Mouse (Mus musculus): ENCODE results near the gene Tfrc.

The Tfrc gene

GRCm38 (mm10) chr16:32646014-32646413 is 37.3 kb downstream of the Tfrc start:
- DNase-seq (ENCODE audit: low read depth, low spot score) = no peak

- DNase-seq (ENCODE audit: low read depth, low spot score) = no peak
Measured at GRCm38 (mm10) chr16:32647712-32648111, 39.0 kb downstream of the Tfrc start.

DNA sequence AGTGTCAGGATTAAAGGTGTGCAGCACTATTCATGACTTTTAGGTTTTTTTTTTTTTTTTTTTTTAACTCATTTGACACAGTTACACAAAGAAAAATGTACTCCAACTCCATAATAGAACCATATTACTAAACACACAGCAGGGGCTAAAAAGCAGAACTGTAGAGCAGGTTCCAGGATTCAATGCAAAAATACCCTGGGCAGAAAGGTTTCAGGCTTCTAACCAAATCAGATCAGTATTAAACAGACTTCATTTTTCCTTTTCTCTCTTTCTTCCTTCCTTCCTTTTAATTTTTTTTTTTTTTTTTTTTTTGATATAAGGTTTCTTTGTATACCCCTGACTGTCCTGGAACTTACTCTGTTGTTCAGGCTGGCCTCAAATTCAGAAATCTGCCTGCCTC is 41.7 kb downstream of the Tfrc start:
- no peak for DNase-seq (ENCODE audit: low read depth, low spot score)

- no peak for DNase-seq (ENCODE audit: low read depth, low spot score)
Measured at GRCm38 (mm10) chr16:32650974-32651618, 42.4 kb downstream of the Tfrc start.

- no peak for DNase-seq (ENCODE audit: low read depth, low spot score)
Measured at GRCm38 (mm10) chr16:32654071-32654733, 45.5 kb downstream of the Tfrc start.

DNA sequence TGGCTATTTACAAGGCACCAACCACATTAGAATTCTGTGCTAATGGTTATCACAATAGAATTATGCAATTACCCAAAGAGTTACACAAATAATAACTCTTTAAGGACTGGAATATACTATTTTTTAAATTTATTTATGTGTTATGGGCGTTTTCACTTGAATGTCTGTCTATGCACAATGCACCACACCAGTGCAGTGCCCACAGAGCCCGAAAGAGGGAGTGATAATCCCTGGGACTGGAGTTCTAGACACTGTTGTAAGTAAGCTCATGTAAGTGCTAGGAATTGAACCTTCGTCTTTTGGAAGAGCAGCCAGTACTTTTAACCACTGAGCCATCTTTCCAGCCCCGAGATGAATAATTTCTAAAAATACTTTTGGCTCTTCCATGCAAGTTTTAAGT is 46.8 kb downstream of the Tfrc start:
- peak; percentile 75 for DNase-seq (ENCODE audit: low read depth, low spot score)

DNA sequence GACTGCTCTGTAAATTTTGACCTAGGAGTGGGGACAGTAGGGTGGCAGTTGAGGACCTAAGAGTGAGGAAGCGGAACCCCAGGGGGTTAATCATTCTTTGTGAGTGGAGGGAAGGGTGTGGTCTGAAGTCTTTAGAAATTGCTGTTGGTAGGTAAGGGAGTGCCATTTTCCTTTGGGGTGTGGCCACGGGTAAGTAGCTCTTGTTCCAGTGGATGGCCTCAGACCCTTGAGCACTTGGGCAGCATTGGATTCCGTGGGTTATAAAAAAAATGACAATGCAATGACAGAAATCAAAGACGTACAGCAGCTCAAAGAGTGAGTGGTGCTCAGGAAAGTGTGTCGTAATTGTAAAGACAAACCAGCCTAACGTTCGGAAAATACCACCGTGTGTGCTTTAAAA is 47.6 kb downstream of the Tfrc start:
- DNase-seq (ENCODE audit: low read depth, low spot score) = peak; percentile 91

- no peak for DNase-seq (ENCODE audit: low read depth, low spot score)
Measured at GRCm38 (mm10) chr16:32656794-32657193, 48.1 kb downstream of the Tfrc start.

GRCm38 (mm10) chr16:32657498-32658250 is 49.0 kb downstream of the Tfrc start:
- DNase-seq (ENCODE audit: low read depth, low spot score) = no peak

DNA sequence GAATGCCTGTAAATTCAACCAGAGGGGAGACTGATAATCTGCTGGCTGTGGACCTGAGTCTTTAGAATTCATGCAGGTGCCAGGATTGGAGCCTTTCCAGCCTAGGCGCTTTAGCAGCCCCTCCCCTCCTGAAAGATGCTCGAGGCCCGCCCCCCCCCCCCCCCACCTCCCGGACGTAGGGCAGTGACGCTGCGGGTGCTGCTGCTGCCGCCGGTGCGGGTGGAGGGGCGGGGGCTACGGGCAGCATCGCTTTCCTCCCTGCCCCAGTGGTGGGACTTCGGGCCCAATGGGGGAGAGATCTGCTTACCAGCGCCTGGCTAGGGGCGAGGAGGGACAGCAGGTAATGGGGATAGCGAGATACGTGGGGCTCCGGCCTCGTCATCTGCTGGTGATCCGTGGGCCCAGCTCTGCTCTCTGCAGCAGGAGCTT is 50.0 kb downstream of the Tfrc start:
- no peak for DNase-seq (ENCODE audit: low read depth, low spot score)

GRCm38 (mm10) chr16:32659385-32659784 is 50.7 kb downstream of the Tfrc start:
- DNase-seq (ENCODE audit: low read depth, low spot score) = peak; percentile 87

DNA sequence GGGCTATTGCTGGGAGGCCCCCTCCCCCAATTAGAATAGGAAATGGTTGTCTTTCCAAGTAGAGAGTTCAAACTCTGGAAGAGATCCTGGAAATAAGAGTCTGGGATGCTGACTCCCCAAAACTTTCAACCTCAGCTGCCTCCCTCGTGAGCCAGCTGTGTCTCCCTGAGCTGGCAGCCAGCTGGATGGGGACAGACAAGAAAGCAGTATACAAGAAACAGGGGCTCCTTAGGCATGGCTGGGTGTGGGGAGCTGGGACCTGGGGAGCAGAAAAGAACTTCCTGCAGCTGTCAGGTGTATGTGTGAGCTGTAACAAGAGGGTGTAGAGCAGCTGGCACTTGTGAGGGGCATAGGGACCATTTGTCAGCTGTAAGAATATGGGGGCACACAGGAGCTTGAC is 51.4 kb downstream of the Tfrc start:
- no peak for DNase-seq (ENCODE audit: low read depth, low spot score)

DNA sequence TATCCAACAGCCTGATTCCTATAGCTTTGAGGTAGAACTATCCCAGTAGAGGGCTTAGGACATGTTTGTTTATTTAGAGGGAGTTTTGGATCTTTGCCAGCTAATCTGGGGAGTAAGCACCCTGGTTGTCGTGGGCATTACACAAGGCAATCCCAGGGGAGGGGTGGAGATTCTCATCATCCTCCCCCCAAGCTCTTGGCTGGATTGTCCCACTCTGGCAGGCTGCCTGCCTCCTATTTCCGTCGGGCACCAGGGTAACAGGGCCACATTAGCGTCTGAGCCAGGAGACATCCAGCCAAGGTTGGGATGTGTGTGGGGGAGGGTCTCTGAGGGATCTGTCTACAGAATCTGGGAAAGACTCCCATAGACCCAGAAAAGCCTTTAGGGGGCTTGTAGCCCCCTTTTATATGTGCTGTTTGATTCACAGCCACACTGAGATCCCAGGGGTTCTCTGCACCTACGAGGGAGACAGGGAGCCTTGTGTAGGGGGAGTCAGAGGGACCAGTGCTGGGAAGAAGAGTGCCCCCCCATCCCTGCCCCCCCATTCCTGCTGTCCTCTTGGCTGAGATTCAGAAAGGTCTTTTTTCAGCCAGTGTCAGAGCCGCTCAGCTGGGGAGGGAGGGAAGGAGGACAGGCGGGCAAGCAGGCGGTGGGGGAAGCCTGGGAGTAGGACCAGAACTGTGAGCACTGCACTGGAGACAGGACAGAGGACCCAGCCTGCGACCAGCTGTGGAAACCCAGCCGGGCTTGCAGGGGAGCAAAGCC is 52.0 kb downstream of the Tfrc start:
- no peak for DNase-seq (ENCODE audit: low read depth, low spot score)

- DNase-seq (ENCODE audit: low read depth, low spot score) = no peak
Measured at GRCm38 (mm10) chr16:32661493-32661921, 52.8 kb downstream of the Tfrc start.

DNA sequence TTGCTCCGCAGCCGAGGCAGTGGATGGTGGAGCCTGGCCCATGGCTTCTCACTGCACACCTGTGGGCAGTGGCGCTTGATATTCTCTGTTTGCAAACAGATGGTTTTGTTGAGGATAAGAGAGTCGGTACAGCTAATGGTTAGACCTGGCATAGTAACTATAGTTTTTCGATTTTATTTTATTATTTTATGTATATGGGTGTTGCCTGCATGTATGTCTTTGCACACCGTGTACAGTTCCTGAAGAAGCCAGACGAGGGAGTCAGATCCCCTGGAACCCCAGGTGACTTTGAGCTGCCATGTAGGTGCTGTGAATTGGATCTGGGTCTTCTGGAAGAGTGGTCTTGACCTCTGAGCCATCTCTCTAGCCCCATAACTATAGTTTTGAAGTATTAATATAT is 53.7 kb downstream of the Tfrc start:
- DNase-seq (ENCODE audit: low read depth, low spot score) = no peak

GRCm38 (mm10) chr16:32663231-32663858 is 54.6 kb downstream of the Tfrc start:
- DNase-seq (ENCODE audit: low read depth, low spot score) = no peak

DNA sequence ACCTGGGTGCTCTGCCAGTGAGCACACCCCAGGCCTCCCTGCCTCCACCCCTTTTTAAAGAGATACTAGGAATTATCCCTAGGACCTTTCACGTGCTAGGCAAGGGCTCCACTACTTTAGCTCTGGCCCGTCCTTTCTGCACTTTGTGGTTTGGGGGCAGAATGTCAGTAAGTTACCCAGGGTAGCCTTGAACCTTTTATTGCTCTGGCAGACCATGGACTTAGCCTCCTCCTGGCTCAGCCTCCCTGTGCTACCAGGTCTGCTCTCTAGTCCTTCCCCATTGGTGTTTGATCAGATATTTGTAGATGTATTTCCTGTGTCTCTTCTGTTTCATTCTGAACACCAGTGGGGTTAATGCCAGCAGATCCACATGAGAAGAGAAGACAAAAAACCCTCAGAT is 55.5 kb downstream of the Tfrc start:
- DNase-seq (ENCODE audit: low read depth, low spot score) = no peak

GRCm38 (mm10) chr16:32665851-32666665 is 57.3 kb downstream of the Tfrc start:
- DNase-seq (ENCODE audit: low read depth, low spot score) = peak; percentile 80

- no peak for DNase-seq (ENCODE audit: low read depth, low spot score)
Measured at GRCm38 (mm10) chr16:32666671-32667551, 58.2 kb downstream of the Tfrc start.

DNA sequence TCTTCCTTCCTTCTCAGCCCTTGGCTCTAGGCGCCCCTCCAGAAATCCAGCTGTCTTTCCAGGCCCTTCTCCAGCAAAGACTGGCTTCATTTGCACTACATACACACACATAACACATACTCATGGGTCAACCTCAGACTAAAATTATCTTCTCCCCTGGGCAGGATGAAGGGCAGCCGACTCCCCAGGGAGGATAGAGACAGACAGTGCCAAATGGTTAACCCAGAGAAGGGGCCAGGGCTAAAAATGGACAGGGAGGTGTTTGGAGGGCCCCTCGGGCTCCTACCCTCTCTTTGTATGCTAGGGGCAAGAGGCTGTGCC is 58.8 kb downstream of the Tfrc start:
- DNase-seq (ENCODE audit: low read depth, low spot score) = no peak
